10 mouse cellular contexts compared by ENCODE assay signal in genomic region chr9:60407374-60407773, GRCm38 (mm10).
A peak's percentile ranks its signal among the peaks of the same experiment; 100 is the strongest.
DNase-seq lines count a peak whose midpoint lies in the region; ATAC-seq and TF ChIP-seq lines count a peak whose summit lies in the region.
"Had no signal": no experiment of that assay in that cellular context is flagged by ENCODE, and none has a peak within 500 bp of the region (broad histone marks: within the 10 kb centered on the region; RNA-seq: fewer than 3 reads in every experiment).

No protein-coding gene starts in this region.

- intact Hi-C loops in heart, postnatal 10 days (cut with DNase I) = no loop called here

- H3K79me2 ChIP-seq in C2C12 (ENCODE audit: control insufficient read depth, insufficient read depth) = no peaks in the 10 kb centered on the region

- no peaks in the 10 kb centered on the region for H3K79me3 ChIP-seq in C2C12 (ENCODE audit: low read depth)

- no peak overlapping the region for H3K9ac ChIP-seq in forebrain, embryonic 16.5 days (replicated peaks; ENCODE audit: low read depth, low read length)
- H3K9ac ChIP-seq: liver, postnatal 0 days had no signal

- no peak overlapping the region for H3K27ac ChIP-seq in forebrain, embryonic 16.5 days (ENCODE audit: low read length)

- TF ChIP-seq CTCF in C2C12 (IDR thresholded peaks at IDR 0.05; ENCODE audit: control insufficient read depth, insufficient read depth, insufficient read length) = no peak

- peak; percentile 13 to 15 for DNase-seq in heart, postnatal 10 days
- DNase-seq in heart, adult 8-10 months (ENCODE audit: low spot score) = no peak
- DNase-seq in NIH3T3 (ENCODE audit: low read depth) = peak; percentile 63
- no peak for DNase-seq in cerebellum, postnatal 4 days (ENCODE audit: low spot score in 2 of 2)
- DNase-seq in kidney, postnatal 36 days = no peak
- DNase-seq: cerebellum, postnatal 36 days; liver, postnatal 0 days; thymus, postnatal 14 days had no signal

- no peak overlapping the region for H3K4me3 ChIP-seq in C2C12 (ENCODE audit: insufficient read depth, poor library complexity, severe bottlenecking)
- H3K4me3 ChIP-seq in forebrain, embryonic 16.5 days (replicated peaks; ENCODE audit: low read length) = no peak overlapping the region

- no peaks in the 10 kb centered on the region for H3K9me3 ChIP-seq in forebrain, embryonic 16.5 days (ENCODE audit: control insufficient read depth, low read length)

- H3K27me3 ChIP-seq in C2C12 (ENCODE audit: control insufficient read depth, insufficient read depth, insufficient read length) = no peaks in the 10 kb centered on the region
- no peaks in the 10 kb centered on the region for H3K27me3 ChIP-seq in forebrain, embryonic 16.5 days (replicated peaks; ENCODE audit: control insufficient read depth, insufficient read depth, low read length)

- H3K36me3 ChIP-seq in C2C12 (ENCODE audit: control insufficient read depth, insufficient read depth) = no peaks in the 10 kb centered on the region
- no peaks in the 10 kb centered on the region for H3K36me3 ChIP-seq in forebrain, embryonic 16.5 days (ENCODE audit: control insufficient read depth, insufficient read depth)

- WGBS in forebrain, embryonic 16.5 days = 0% methylated on average over 1 of the region's 1 CpGs

- H3K4me1 ChIP-seq in forebrain, embryonic 16.5 days (replicated peaks; ENCODE audit: control insufficient read depth, insufficient read depth, low read length) = 0 out of 2 replicates have a peak, but pooled peaks cover 4% of the 10 kb centered on the region

- H3ac ChIP-seq in C2C12 (ENCODE audit: control insufficient read depth, insufficient read length, low read depth) = no peak overlapping the region

- no peak overlapping the region for H3K4me2 ChIP-seq in forebrain, embryonic 16.5 days (ENCODE audit: low read length)

- ATAC-seq in forebrain, embryonic 16.5 days = 0 out of 2 replicates have a peak, but pooled peaks have one; percentile 33
- ATAC-seq: liver, postnatal 0 days had no signal

TF ChIP-seq in C2C12, 6 proteins besides CTCF, POLR2A, EP300 and RAD21:
- TF ChIP-seq MYOD1 (IDR thresholded peaks at IDR 0.05; ENCODE audit: control insufficient read depth, insufficient read length, low read depth) = no peak
- peak; percentile 36 for TF ChIP-seq FOSL1 (IDR thresholded peaks at IDR 0.05; ENCODE audit: insufficient read depth, low read length, poor library complexity, severe bottlenecking)
- TF ChIP-seq MAX (IDR thresholded peaks at IDR 0.05) = peak; percentile 41
- no peak for TF ChIP-seq USF1 (IDR thresholded peaks at IDR 0.05; ENCODE audit: low read depth)

Comparison
In these comparisons a context has a peak if more than half of its experiments do, and no peak if none do; other contexts are left out.
1. DNase-seq: peak in heart, postnatal 10 days (2 of 2) and NIH3T3 (single experiment); none in heart, adult 8-10 months (single experiment), cerebellum, postnatal 4 days (0 of 2) and kidney, postnatal 36 days (0 of 2).